Mouse (Mus musculus) CD4-positive, CD25-positive, alpha-beta regulatory T cell, adult 4 months (primary cell): Measurements from ENCODE around the gene Apbb2. TPM values are rescaled to one million over a fixed set of nuclear protein-coding genes. Genes with fewer than 3 reads are reported as not detected.

Experiments
- ATAC-seq: one replicate; pipeline ENCODE4 v1.8.0; 2017
- polyA plus RNA-seq, 2 experiments: library from polyadenylated mRNA; unstranded; fragments of 100-300 nt; shearing (Covaris generic); gene quantifications; one replicate each; pipeline ENCODE4 v1.2.1; 2017

Gene Apbb2
- polyA plus RNA-seq, 2 experiments from 2014 or later = 0.93 to 6.7 TPM

DNA sequence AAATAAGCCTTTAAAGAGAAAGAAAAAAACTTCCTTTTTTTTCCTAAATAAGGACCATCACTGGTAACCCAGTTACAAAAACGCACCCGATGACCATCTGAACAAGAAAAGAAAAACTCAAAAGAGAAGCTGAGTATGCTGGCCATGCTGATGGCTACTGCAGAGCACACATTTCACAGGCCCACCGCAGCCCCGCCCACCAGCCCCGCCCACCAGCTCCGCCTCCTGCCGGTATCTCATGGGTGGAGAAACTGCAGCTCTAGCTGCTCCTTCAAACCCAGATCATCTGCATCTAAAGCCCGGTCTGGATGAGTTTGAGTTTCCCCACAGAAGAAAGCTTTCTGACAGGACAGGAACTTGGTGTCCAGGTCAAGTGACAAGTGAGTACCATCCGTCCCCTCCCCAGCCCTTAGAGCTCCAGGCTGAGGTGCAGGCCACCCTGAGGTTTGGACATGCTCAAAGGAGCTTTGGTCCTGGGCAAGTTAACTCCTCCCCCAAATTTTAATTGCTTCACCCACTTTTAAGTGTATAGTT lies 16.2 kb downstream of the Apbb2 start:
- ATAC-seq = no peak

DNA sequence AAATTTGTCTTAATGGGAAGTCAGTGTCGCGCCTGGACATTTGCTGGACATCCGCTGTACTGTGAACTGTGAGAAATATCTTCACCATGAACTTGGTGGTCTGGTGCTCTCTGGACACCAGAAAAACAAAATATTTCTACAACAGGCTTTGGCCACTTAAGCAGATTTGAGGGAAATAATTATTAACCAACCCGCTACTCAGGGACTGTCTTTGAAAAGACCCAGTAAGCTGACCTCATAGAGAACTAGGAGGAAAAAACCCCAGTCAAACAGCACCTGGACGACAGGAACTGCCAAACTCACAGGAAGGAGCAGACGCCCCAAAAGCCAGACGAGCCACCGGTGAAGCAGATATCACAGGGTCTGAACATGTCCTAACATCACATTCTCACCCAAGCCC lies 18.2 kb downstream of the Apbb2 start:
- ATAC-seq = no peak

DNA sequence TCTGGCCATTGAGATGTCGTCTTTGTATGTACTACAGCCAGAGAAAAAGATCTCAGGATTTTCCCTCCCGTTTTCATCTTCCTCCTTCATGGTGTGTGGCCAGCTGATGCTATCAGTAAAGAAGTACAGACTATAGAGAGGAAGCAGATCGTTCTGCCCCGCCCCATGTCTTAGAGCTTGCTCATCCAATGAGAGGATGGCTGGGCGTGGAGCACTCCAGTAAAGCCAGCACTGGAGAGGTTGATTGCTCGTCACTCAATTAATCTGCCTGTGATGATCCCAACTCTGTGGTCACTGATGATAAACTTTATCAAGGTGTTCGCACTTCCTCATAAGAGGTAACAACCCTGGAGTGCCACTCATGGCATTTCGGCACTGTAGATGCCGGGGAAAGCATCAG lies 18.7 kb downstream of the Apbb2 start:
- ATAC-seq = no peak

DNA sequence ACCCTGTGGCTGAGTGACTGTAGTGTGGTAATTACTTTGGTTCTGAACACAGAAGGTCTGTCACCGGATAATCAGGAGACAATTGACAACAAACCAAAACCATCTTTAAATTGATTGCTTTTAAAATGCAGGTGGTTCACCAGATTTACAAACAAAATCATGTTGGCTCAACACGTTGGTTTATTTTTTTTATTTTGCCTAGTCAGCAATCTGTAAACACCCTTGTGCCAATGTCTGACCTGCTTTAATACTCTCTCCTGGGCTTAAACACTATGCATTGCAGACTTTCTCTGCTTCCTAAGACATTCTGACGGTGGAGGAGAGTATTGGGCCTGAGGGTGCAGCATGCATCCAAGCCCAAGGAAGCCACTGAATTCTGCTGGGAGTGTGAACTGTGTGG lies 22.3 kb downstream of the Apbb2 start:
- no peak for ATAC-seq

DNA sequence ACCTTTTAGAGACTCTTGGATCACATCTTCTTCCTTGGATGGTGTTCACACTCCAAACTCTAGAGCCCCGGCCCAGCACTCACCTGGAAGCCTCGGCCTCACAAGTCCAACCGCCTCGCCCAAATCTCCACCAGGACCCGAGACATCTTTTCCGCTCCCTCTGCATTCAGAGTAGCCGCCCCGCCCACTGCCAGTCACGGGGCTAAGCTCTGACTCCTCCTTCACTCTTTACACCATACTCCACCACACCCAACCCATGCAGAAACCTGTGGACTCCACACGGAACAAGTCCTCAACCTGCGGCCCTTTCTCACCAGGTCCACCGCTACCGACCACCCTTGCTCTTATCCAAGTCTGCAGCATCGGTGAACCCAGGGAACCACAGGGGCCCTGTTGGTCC lies 23.7 kb downstream of the Apbb2 start:
- ATAC-seq = no peak

DNA sequence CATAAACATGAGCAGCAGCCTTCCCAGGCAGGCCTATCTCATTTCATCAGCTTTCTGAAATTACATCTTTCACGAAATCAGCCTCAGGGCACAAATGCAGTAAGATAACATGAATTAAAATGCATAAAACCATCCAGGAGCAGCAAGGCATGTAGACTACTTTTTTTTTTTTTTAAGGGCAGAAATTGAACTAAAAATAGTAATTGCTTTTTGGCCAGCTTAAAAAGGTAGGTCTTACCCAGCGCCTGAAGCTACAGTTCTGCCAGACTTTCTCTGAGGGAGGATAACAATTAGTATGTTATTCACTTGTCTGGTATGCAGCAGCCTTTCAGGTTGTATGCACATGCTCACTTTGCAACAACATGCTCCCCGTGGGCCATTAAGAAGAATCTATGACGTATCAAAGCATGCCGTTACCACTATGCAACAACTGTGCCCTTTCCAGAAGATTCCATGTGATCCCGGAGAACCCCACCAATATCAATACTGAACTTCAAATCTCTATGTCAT lies 32.3 kb downstream of the Apbb2 start:
- ATAC-seq = no peak

DNA sequence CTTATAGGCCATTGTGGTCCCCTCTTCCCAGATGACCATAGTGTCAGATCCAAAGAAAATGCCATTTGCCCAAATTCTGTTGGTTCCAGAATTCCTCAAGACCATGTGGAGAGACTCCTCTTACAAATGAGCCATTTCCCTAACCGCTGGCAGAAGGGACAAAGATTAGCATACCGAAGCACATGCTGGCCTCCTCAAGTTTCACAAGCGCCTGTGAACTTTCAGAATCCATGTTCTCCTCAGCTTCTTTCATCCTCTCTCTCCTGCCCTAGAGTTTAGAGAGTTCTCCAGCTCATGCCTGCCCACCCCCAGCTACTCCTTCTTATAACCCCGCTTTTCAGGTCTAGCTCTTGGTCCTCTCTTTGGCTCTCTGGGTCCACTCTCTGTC lies 35.6 kb downstream of the Apbb2 start:
- no peak for ATAC-seq

DNA sequence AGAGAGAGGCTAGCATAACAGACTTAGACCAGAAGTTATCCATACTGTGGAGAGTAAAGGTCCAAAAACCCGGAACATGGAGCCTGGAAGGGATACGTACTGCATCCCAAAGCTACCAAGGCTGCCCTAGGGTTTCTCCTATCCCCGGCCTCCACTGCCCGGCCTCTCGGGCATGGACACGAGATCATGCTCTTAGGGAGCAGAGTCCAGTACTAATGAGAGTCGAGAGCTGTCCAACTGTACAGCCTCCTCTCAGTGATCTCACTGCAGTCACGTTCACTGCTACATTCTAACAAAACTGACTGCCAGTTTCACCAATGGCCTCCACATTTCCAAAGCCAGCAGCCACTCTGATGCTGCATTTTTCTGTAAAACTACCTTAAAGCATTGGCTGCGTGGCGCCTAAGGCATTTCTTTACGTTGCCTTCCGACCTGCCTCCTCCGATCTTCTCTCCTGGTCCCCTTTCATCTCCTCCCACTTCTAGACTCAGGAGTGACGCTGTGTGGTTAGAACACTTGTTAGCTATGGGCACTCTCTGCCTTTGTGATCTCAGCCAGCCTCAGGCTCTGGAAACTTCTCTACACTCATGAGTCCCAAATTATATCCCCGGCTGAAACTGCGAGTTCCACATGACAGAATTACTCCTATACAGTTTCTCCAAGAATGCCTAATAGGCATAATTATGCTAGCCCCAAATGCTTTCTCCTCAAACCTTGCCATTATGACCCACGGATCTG lies 36.1 kb downstream of the Apbb2 start:
- ATAC-seq = no peak

DNA sequence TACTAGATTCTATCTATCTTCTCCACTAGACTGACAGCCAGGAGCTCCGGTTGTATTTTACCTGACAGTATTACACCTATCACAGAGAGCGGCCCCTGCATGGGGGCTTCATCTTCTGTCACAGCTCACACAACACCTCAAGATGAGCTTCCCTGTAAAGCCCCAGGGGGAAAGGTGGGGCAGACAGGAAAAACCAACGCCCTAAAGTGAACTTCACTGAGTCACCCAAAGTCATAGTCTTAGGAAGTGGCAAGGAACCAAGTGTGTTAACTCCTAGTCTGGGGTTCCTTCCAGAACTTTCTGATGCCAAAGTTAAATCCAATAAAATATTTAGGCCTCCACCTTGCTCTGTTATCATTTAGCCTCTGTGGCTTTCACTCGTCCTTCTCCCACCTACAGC lies 39.5 kb downstream of the Apbb2 start:
- ATAC-seq = no peak

DNA sequence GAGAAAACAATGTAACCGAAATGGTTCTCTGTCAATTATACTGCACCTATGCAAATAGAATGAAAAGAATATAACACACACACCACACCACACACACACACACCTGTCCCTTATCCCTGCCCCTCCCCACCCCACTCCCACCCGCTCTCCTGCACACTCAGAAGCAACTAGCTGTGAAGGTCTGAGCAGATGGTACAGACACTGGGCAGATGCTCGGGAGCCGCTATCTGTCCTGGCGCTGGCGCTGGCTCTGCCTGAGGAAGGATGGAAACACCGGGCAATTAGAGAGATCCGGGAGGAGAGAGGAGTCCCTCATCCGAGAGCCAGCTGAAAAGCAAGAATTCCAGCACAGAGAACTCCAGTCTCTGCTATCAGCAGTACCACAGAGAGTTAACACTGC lies 42.3 kb downstream of the Apbb2 start:
- ATAC-seq = no peak

DNA sequence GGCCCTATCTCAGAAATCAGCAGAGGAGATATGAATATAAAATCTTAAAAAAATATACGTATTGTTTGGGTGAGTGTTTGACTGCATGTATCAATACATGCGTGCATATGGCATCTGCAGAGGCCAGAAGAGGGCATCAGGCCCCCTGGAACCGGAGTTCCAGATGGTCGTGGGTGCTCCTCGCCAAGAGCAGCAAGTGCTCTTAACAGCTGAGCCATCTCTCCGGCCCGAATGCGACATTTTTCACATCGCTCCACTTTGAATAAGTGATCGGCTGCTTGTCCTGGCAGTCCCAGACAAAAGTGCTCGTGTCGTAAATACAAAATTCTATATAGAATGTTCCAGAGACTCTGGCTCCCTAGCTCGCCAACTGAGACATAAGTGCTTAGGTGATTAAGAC lies 43.4 kb downstream of the Apbb2 start:
- ATAC-seq = no peak

DNA sequence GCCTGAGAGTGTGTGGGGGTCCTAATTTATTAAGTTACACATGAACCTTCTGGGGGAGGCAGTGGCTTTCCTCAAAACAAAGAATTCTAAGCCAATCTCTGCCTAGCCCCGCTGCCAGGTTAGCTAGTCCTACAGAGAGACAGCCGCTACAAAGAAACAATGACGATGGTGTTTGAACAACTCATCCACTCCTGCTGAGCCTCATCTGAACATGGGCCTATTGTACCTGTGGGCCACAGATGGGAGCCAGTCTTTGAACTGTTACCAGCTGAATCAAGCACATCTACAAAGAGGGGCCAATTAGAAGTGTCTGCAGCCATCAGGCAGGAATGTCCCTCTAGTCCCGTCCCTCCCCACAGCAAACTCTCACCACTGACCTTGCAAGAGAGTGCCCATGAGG lies 45.3 kb downstream of the Apbb2 start:
- ATAC-seq = no peak

DNA sequence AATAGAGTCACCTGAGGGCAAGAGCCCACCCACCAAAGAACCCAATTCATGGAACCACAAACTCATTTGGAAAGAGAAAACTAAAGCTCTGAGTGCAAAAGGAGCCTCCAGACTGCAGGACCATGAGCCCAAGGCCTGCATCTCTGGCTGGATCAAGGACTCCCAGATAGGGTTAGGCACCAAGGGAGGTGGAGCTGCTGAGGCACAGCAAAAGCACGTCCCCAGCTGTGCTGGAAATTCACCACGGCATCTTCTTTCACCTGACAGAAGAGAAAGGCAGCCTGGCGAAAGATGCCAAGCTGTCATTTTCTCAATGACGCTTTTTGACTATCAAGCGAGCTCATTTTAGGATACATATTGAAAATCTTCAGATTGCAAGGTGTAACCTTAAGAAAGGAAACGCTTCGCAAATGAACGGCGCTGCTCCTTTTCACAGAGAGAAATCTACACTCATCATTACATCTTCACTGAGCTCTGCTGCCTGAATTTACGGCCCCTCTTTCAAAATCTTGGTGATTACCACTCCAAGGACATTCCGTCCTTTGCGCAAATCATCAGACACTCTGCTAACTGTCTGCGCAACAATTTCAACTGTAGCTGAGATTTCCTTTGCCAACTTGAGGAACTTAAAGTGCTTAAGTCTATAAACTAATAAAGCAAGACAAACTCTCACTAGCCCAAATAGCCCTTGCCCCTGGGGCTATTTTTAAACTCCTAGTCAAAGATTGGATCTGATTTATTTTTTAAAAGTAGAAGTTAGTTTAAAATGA lies 46.3 kb downstream of the Apbb2 start:
- ATAC-seq = no peak

DNA sequence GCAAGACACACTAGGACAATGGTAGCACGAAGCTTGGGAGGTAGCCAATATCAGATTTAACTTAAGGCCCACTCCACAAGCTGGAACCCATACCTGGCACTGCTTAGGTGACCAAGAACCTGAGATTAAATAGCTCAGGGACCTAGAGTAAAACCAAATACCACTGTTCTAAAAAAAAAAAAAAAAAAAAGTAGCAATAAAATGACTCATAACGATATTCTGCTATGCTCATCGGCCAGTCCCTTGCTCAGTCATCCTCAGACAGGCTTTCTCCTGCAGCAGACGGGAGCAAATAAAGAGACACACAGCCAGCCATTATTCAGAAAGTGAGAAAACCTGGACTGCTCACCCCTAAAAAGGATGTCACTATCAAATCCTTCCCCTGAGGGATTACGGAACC lies 47.9 kb downstream of the Apbb2 start:
- no peak for ATAC-seq

DNA sequence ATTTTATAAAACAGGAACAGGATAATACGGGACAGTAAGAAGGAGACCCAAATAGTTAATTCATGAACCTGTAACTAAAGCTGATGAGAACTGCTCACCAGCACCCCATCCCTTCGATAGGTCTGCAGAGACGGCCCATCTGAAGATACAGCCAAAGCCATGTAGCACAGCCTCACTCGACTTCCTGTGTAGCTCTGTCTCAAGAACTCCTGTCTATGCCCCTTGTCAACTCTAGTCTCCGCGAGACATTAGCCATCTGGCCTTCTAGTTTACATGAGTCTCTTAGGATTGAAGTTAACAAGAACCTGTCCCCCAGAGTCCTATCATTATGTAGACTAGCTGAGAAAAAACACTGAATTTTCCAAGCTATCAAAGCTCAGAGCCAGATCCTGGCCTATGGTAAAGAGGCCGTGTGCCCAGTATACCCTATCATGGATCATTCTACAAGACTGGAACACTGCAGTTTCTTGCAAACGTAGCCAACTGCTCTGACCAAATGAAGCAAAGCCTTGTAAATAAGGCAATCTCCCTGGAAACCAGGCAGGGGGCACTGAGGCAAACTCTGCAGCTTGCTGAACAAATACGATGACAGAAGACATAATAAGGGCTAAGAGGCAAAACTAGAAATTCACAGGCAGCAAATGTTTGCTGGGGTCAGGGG lies 49.3 kb downstream of the Apbb2 start:
- no peak for ATAC-seq

DNA sequence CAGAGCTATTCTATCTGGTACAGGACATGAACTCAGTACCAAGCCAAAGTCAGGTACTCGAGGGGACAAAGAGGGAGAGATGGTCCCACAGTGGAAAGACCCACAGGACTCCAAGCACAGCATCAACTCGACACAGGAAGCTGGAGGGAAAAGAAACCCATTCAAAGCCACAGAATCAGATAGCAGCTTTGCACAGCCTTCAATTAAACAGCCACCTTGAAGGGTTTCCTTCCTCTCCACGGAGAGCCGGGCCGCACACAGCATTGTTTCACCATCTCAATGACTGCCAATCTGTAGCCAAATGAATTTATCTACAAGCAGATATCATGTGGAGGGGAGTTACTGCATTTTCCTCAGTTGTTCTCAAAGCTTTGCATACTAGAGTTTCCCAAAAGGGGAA lies 50.6 kb downstream of the Apbb2 start:
- ATAC-seq = no peak

DNA sequence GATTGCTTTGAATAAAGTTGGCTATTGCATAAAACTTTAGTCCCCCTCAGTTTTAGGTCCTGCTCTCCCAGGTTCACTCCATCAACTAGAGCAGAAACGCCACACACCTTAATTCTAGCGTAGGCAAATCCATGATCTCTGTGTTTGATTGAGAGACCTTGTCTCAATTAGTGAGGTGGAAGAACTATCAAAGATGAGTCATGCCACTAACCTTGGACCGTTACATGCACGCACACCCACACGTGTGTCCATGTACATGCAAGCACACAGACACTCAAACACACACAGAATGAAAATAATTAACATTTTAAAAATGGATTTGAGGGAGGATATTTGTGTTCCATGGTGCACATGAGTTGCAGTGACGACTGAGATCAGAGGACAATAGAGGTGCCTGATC lies 51.2 kb downstream of the Apbb2 start:
- ATAC-seq = no peak

DNA sequence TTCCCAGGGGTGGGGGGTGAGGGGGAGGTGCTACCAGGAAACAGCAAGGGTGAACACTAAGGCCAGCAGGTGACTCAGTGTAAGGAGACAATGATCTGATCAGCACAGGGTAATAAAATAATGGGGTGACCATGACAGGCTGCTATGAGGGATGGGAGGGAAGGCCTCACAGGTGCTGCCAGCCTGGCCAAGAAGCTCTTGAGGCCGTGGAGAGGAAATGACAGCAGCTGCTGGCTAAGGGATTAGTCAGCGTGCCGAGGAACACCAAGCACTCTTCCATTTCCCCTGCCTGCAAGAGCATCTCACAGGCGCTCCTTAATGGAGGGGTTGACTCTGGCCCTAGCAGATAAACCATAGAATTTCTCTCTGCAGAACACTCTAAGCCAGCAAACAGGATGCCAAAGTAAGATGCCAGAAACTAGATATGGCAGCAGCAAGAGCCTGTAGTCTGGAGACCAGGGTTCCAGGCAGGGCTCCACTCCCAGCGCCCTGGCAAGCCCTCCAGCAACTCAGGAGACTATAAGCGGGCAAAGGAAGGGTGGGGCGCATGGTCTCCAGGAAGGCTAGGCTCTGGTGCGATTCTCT lies 58.9 kb downstream of the Apbb2 start:
- no peak for ATAC-seq

DNA sequence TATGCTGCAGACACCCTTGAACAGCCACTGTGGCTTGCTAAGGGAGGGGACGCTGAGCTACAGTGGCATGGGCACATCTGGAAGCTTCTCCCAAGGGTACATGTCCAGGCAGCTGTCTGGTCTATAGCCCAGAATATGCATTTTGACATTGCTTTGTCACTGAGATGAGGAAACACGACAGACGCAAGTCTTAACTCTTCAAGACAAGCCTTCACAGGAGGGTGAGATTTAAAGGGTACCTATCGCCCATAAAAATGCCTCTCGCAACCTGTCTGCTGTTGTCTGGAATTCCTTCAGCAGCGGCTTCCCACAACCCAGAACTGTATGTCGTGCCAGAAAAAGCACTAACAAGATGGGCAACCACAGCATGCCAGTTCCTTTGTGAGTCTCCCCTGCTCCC lies 60.5 kb downstream of the Apbb2 start:
- ATAC-seq = no peak

DNA sequence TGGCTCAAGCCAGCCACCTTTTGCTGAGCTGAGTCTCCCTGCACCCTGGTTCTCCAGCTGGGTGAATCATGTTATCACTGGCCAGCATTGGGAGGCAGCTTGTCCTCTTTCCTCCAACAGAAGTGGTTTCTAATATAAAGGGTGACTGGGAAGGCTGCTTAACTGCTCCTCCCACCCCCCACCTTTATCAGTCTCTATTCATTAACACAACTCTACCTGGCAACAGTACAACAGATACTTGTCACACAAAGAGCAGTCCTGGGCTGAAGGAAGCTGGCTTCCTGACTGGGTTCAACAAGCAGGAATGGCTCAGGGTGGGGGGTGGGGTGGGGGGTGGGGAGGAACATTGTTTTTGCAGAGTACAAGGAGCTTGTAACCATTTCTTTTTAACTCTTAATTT lies 64.7 kb downstream of the Apbb2 start:
- no peak for ATAC-seq

DNA sequence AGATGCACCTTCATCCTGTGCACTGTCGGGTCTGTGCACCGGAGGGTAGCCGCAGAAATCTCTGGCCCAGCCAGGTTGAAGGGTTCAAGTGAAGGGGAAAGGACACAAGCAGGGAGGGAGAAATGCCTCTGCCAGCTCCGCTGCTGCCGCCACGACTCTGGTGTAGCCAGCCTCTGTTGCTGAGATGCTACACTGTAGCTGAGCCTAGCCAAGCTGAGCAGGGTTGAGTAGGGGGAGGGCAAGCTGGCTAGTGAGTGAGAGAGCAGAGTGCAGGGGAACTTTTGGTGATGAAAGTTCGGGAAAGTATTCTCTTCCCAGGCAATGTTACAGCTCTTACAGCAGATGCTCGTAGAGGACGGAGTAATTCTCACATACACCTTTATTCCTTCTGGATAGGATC lies 66.3 kb downstream of the Apbb2 start:
- ATAC-seq = no peak

DNA sequence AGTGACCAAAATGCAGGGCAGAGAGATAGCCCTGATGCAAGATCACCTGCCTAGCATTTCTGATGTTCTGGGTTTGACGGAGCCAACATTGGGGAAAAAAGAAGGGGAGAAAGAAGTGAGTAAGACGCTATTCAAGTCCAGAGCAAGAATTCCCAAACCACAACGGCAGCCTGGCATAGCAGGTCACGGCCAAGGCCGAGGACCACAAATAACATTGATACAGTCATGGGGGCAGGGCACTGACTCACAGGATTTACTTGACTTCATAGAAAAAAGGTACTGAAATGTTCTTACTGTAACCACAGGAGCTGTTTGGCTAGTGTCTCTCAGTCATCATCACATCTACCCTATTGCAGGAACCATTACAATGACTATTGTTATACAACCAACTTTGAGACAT lies 68.3 kb downstream of the Apbb2 start:
- no peak for ATAC-seq

DNA sequence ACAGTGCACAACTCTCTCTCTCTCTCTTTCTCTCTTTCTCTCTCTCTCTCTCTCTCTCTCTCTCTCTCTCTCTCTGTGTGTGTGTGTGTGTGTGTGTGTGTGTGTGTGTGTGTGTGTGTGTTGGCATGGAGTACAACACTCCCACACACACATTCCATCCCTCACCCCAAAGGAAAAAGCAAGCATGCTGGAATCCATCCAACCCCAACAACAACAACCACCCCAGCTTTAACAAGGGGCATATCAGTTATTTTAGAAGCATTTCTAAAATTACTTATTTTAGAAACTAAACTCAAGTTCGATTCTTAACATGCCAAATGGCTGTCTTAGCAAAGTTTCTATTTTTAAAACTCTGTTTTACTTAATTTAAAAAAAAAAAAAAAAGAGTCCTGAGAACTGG lies 68.9 kb downstream of the Apbb2 start:
- no peak for ATAC-seq
